Mouse (Mus musculus) heart, postnatal 14 days (tissue): Measurements from ENCODE around the gene D430041D05Rik. TPM values are rescaled to one million over a fixed set of nuclear protein-coding genes. Genes with fewer than 3 reads are reported as not detected.

ENCODE experiments used
- DNase-seq, 2 experiments: peaks; one replicate each; pipeline ENCODE4 v3.0.0; 2021 to 2022
- intact Hi-C: fragments of 180-260 bp; cut with DNase I; formaldehyde crosslinking; loops from one replicate; pipeline ENCODE4 v1.15.1; 2025
- total RNA-seq, 2 experiments: library from RNA; stranded (reverse); gene quantifications; 2 replicates each; pipeline ENCODE4 v1.2.3; 2021

The D430041D05Rik gene
- total RNA-seq, 2 experiments from 2014 or later: 0.10 to 1.4 TPM

DNA sequence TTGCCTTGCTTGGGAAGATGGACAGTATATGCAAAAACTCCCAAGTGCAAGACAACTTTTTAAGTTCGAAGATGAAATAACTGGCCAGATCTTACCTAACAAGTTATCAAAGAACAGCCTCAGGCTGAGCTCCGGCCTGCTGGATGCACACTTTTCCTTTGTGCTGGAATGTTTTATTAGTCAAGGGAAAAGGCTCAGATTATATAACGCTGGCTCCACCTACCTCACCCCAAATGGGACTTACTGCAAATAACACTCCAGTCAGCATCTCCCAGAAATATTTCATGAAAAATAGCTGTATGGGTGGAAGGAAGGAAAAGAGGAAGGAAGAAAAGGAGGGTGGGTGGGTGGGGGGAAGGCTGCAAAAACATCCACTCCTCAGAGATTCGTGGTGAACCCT lies 54.3 kb downstream of the D430041D05Rik start:
- intact Hi-C loops: no loop called here
- no peak for DNase-seq

DNA sequence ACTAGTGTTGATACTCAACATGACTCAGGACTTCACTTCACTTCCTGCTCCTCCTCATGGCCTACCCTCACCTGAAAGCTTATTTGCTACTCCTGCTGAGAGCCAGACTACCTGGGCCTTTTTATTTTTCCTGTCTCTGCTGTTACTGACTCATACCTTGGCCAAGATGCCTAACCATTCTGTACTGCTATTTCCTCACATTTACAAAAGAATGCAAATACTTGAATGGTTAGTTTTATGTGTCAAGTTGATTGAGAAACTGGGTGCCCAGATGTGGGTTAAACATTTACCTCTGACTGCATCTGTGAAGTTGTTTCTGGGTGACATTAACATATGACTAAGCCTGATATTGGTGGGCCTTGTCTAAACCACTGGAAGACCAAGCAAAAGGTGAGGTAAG lies 56.7 kb downstream of the D430041D05Rik start:
- intact Hi-C loops: no loop called here
- no peak for DNase-seq

GRCm38 (mm10) chr2:104352204-104352493 lies 58.7 kb downstream of the D430041D05Rik start:
- DNase-seq: no peak
- intact Hi-C loops: no loop called here

DNA sequence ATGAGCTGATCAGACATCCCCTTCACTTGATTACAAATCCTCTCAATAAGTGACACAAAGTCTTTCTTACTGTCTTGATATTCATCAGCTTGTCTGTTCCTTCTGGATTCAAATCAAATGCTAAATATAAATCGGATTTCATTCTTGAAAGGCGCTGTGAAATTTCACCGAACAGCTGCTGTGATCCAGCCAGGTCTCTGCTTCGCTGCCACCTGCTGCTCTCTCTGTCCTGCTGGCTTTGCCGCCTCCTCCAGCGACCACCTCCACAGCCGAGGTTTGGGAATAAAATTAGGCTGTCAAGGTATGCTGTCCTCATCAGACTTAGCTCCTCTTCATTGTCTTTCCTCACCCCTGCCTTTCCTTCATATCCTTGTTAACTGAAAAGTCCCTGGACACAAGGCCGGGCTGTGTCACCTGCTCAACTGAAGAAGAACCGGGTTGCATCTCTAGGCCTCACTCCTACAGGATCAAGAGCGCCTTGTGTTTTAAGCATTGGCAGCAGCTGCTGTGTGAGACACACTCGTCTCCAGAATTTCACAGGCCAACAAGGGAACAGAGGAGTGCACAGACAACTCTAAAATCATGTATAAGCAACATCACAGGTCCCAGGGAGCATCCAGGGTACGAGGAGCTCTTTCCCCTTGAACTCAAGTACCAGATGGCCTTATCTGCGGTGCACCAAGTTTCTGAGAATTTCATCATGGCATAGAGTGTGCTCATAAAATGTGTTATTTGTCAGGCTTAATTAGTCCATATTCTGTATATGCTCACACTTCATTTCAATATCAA lies 59.2 kb downstream of the D430041D05Rik start:
- DNase-seq: no peak
- intact Hi-C loops: no loop called here

DNA sequence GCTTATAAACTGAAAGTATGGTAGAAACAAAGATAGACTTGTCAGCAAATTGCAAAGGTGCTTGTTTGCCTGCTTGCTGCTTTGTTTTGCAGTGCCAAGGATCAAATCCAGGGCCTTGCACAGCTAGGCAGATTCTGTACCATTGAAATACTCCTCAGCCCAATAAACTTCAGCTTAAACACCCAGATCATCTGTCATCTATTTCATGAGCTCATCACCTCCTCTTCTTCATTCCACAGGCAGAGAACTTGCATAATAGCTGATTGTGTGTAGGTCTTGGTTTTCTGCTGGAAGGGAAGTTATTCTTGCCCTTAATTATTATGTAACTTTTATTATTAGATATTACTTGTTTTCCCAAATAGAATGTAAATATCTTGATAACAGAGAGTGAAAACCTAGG lies 73.2 kb downstream of the D430041D05Rik start:
- intact Hi-C loops: no loop called here
- no peak for DNase-seq

GRCm38 (mm10) chr2:104335824-104336223 lies 75.0 kb downstream of the D430041D05Rik start:
- intact Hi-C loops: no loop called here
- no peak for DNase-seq

DNA sequence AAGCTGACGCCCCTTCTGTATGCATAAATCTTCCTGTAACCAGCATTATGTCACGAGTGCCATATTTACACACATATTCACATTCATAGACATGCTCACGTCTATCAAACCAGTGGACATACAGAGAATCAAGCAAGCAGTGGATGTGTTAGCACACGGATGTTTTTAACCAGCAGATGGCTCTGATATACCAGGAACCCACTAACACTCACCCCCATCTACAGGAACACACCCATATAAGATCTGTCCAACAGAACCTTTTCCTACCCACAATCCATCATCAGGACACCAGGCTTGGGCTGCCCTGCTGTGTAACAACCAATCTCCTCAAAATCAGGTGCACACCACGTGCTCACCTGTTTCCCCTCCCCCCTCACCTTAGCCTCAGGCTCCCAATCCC lies 76.9 kb downstream of the D430041D05Rik start:
- intact Hi-C loops: no loop called here
- no peak for DNase-seq

DNA sequence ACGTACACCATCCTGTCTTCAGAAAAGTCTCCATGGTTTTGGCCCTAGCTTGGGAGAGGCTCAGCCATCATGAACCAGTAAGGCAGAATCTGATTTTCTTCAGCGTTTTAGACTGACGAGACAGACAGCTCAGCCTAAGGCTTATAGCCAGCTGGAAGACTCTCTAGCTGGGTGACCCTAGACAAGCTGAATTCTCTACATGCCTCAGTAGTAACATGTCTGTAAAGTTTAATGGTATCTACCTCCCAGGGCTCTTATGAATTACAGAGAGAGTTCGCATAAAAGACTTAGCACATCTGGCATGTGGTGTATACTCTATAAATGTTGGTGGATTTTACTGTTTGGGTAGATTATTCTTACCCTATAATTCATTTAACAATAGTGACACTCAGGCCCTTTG lies 78.1 kb downstream of the D430041D05Rik start:
- DNase-seq: no peak
- intact Hi-C loops: no loop called here

GRCm38 (mm10) chr2:104331261-104331660 lies 79.6 kb downstream of the D430041D05Rik start:
- no peak for DNase-seq
- intact Hi-C loops: no loop called here

DNA sequence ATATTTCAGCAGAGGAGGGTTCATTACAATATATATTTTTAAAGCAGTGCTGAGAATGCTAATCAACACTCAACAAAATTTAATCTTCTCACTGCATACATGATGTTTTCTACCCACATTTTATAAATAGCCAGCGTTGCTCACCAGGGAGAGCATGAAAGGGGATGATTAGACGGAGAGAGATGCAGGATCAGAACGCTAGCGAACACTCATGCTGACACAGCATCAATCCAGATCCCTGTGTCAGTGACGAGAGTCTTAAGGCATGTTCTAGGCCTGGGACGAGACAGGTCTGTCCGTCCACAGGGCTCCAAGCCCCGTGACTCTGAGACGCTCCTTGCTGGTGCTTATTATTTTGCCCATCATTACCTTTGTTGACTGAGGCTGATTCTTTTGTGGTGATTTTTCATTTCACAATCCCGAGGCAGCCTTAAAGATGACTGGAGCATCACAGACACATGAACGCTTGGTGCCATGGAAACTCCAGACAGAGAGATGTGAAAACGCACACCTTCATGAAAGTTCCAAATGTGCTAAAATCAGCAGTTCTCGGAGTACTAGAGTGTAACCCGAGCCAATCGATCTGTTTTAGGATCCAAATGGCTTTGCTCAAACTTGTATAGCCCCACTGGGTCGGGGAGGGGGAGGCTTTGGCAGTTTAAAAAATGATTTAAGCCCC lies 83.6 kb downstream of the D430041D05Rik start:
- intact Hi-C loops: no loop called here
- DNase-seq: no peak

DNA sequence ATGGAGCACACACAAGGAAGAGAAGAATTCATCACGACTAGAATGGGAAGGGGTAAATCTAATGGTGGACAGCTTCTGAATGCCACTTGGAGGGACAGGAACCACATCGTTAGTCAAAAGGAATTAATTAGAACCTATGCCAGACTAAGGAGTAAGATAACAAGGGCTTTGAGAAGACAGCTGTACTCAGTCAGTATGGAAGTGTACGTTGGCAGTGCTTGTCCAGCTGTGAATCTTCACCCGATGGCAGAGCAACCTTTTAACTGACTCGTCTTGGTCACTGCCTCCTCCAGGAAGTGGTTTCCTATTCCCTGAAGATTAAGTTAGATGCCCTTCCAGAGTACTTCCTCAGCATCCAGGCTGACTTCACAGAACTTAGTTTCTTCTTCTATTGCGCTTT lies 87.0 kb downstream of the D430041D05Rik start:
- DNase-seq: no peak
- intact Hi-C loops: no loop called here

DNA sequence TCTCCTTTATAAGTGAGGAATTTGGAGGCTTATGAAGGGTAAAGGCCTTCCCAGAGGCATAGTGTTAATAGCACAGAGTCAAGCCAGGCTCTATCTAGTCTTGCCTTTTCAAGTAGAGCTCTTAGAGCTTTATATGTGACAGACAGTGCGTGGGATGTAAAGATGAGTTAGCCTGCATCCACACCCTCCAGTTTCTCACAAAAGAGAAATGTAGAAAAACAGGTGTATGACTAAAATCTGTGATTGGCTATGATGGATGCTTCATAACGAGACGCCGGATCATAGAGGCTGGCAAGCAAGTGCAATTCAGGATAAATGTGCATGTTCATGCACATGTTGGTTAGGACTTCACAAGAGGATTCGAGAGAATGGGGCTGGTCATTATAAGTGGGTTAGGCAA lies 87.5 kb downstream of the D430041D05Rik start:
- no peak for DNase-seq
- intact Hi-C loops: no loop called here

DNA sequence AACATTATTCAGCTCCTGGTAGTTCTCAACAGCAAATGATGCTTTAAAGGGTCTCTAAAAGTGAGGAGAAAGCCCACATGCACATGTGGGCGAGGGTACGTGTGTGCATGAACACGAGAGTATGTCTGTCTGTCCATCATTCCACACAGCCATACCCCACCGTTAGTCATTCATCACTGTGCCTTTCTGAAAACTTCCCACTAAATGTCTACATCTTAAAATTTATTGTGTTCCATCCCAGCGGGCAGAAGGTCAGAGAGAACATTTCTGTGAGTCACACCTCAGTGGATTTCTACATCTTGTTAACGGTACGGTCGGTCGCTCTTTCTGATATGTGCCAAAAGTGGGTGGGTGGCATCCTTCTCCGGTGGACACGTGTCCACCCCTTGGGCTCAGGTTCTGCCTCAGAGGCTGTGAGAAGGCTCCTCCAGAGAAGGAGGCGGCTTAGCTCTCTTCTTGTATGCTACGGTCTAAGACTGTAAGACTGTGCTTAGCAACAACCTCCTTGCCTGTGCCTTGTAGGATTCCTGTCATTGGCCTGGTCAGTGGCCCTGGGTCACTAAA lies 90.7 kb downstream of the D430041D05Rik start:
- DNase-seq: no peak
- intact Hi-C loops: no loop called here

GRCm38 (mm10) chr2:104319443-104319842 lies 91.4 kb downstream of the D430041D05Rik start:
- intact Hi-C loops: no loop called here
- DNase-seq: no peak

- intact Hi-C loops: no loop called here
- DNase-seq: no peak
Measured at GRCm38 (mm10) chr2:104318881-104319280, 91.9 kb downstream of the D430041D05Rik start.

GRCm38 (mm10) chr2:104318259-104318658 lies 92.6 kb downstream of the D430041D05Rik start:
- DNase-seq: no peak
- intact Hi-C loops: no loop called here

- no peak for DNase-seq
- intact Hi-C loops: no loop called here
Measured at GRCm38 (mm10) chr2:104317631-104318030, 93.2 kb downstream of the D430041D05Rik start.

GRCm38 (mm10) chr2:104316483-104316882 lies 94.3 kb downstream of the D430041D05Rik start:
- intact Hi-C loops: no loop called here
- no peak for DNase-seq

- no peak for DNase-seq
- intact Hi-C loops: no loop called here
Measured at GRCm38 (mm10) chr2:104313246-104313645, 97.6 kb downstream of the D430041D05Rik start.

DNA sequence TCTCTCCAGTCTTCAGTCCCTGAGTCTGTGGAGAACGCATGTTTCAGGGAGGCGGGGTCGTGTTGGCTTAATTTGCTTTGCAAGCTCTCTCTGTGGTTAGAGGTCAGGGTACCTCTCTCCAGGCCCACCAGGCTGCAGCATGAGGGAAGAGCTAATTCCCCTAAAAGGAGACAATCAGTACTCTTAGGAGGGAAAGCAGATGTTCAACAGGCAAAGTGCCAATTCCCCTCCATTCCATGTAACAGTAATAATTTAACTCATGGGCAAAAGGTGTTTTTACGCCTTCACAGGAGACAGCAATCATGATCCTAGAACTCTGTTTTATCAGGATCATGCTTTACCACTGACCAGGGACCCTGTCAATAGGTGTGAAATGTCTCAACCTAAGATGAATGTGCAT lies 103.7 kb downstream of the D430041D05Rik start:
- intact Hi-C loops: no loop called here
- no peak for DNase-seq

- DNase-seq: no peak
- intact Hi-C loops: no loop called here
Measured at GRCm38 (mm10) chr2:104305722-104306121, 105.1 kb downstream of the D430041D05Rik start.

DNA sequence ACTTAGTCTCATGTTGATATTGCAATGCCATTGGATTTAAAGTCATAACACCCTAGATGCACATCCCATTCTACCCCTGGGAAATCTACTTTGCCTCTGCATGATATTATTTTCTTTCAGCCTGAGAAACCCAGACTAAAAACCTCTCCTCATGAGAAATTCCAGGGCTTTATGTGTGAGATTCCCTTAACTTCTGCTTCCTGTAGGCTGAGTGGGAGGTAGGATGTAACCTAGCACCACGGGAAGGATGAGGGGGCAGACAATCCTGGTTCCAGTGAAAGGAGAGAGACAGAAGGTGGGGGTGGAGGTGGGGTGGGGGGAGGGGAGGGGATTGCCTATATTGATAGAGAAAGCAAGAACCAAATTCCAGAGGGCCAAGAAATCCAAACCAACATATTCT lies 110.9 kb downstream of the D430041D05Rik start:
- intact Hi-C loops: no loop called here
- DNase-seq: no peak
